Mouse (Mus musculus) c-Kit-positive CD71-positive TER-119-positive erythroid progenitor cells, embryonic 14.5 days (primary cell): Measurements from ENCODE around the gene Itgb4.

Source experiments
- DNase-seq: peaks from one replicate; pipeline ENCODE4 v3.0.0-alpha.2; 2013; ENCODE audit warnings: low spot score

The Itgb4 gene

DNA sequence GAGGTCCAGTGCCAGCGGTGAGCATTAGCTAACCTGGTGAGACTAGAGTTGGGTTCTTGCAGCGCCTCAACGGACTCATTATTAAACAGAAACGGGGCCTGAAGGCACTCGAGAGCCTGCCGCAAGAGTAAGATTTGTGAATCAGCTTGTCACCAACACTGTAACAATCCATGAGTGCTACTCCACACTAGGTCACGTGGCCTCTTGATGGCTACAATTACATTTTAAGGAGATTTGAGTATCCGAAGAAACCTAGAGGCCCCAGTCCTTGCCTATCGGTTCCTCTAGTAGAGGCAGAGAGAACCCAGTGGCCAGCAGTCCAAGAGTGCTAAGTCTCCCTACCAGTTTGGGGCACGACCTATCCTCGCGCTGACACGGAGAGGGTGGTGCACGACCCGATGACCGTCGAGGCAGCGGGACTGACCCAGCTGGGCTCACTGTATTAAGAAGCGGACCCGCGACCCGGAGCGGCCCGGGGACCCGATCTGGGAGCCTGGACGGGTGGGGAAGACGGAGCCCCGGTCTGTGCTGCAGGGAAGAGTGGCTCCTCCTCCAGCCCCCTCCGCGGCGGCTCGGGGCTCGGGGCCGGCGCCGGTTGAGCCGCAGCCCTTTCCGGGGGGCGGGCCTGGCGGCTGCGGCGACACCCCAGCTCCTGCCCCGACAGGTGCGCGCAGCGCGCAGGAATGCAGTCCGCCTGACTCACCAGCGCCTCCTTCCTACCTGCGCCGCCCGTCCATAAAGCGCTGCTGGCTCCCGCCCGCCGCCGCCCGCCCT, at the start of gene Itgb4:
Gene Itgb4, plus strand, starts transcription at position 401 of the 774 bp plus-strand sequence.
- no peak for DNase-seq

DNA sequence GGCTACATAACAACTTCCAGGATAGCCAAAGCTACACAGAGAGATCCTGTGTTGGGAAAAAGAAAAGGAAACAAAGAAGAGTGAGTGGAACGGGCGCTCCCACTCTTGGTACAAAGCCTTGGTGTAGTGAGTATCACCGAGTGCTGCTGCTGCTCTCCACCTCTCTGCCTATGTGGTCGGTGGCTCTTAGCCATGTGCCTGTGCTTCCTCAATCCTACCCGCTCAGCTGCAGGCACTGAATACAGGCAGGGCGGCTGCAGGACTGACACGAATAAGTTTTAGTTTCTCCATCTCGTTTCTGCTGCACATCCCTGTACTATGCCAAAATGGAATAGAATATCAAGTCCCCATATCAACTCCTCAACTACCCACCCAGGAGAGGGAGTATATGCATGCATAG, 45.5 kb upstream of the Itgb4 start:
- no peak for DNase-seq

DNA sequence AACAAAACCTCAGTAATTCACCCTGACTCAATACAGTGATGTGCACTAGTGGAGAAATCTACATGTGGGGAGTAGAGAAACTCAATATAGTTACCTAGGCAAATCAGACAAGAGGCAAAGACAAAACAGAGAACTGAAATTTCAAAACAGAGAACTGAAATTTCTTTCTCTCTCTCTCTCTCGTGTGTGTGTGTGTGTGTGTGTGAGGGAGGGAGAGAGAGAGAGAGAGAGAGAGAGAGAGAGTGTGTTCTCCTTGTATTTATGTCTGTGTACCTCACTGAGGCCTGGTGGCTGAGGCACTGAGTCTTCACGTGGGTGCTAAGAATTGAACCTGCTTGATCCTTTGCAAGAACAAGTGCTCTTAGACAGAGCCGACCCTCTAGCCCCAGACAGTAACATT, 44.7 kb upstream of the Itgb4 start:
- no peak for DNase-seq

DNA sequence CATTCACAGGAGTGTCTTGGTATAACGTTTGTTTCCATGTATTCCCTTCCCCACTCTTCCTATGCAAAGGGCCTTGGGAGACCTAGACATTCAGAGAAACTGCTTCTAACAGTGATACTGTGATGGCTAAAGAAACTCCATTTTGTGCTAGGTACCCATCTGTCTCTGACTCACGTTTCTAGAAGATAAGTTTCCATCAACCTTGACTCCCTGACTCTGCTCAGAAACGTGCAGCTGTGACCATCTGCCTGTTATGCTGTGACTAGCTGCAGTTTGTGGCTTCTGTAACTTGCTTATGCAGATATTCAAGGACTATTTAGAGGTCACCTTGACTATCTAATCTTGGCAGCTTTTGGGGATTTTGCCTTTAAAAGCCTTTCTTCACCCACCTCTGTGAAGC, 43.3 kb upstream of the Itgb4 start:
- no peak for DNase-seq

DNA sequence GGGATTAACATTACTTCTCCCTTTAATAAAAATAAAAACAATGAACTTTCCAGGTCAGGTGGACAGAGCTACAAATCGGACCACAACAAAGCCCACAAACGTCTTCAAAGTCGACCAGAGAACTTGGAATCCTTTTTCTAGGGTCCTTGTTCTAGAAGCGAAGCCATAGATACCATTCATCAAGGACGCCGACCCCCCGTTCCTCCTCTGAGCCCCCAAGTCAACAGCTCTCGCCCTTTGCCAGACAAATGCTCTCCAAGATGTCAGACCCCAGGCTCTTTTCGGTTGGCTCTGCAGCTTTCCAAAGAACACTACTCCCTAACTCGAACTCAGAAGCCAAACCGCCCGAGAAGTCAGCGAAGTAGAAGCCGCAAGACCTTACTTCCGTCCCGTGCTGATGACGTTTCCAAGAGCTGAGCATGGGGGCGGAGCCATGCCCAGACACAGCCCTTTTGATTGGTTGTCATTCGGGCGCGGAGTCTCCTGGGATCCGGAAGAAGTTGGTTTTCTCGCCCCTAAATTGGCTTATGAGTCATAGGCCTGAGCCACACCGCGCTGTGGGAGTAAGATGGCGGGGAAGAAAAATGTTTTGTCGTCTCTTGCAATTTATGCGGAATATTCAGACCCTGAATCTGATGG, 41.3 kb upstream of the Itgb4 start, which contains the start of the genes Sap30bp and Recql5:
Gene Sap30bp, plus strand, starts transcription at position 175 of the 639 bp plus-strand sequence.
Gene Recql5, minus strand, starts transcription at position 370 of the 639 bp plus-strand sequence.
- peak; percentile 99 for DNase-seq

DNA sequence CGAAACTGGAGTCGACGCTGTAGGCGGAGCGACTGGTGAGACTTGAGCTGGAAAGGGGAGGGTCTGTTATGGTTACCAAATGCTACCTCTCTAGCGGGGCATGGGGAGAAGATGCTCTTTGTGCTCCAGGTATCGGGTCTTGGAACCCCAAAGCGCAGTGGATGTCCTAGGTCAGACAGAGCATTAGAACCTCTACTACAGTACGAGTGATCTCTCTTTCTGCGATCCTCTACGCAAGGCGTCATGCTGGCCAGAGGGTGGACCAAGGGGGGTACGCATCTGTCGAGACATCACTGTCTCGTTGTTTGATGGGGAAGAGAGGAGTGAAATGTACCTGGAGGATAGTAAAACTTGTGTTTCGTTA, 40.8 kb upstream of the Itgb4 start:
- DNase-seq = no peak

DNA sequence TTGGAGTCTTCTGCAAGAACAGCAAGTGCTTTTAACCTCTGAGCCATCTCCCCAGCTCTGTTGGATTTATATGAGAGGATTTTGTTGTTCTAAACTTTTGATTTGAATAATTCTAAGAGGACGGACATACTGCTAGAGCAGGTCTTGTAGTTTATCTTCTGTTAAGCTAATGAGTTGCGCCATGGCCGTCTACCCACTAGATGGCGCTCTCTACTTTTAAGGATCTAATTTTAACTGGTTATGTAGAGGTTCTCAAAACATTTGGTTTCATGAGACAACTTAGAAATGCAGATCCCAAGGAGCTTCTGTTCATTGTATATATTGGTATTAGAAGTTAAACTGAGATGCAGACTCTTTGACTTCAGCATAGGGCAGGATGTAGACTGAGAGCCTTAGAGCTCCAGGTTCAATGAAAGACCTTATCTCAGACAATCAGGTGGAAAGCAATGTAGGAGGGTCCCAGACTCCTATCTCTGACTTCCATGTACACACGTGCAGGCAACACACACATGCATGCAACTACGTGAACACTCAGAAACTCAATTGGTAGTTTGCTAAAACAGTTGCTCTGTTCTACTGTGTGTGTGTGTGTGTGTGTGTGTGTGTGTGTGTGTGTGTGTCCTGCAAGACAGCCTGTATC, 34.7 kb upstream of the Itgb4 start:
- peak; percentile 76 for DNase-seq

DNA sequence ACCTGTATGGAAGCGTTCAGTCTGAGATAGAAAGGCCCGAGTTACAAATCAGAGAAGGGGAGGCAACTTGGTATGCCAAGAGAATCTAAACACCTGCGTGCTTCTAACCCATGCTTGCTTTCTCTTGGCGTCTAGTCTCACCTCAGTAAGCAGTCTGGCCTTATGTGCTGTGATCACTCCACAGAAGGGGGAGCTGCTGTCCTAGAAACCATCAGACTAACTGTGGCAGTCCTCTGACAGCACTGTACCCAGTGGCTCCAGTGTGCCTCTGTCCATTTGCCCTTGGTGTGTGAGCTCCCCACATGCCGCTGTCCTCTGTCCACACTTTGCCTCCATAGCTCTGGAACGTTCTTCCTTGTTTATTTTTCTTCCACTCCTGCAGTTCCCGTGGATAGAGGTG, 32.5 kb upstream of the Itgb4 start:
- no peak for DNase-seq

DNA sequence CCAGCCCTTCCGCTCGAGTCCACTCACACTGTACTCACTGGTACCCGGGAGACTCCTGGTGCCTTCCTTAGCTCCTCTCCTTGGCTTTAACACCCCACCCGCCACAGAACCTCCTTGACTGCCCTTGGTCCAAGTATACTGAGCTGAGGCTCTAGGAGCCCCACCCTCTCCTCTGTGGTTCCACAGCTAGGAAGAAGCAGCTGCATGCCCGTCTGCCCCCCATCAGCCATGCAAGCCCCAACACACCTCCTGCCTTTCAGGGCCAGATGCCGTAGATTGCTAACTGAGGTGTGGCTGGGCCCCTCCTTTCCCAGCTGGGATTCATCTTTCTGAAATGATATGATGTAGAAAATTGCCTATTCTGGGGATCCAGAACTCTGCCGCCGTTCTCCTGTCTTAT, 29.3 kb upstream of the Itgb4 start:
- no peak for DNase-seq

DNA sequence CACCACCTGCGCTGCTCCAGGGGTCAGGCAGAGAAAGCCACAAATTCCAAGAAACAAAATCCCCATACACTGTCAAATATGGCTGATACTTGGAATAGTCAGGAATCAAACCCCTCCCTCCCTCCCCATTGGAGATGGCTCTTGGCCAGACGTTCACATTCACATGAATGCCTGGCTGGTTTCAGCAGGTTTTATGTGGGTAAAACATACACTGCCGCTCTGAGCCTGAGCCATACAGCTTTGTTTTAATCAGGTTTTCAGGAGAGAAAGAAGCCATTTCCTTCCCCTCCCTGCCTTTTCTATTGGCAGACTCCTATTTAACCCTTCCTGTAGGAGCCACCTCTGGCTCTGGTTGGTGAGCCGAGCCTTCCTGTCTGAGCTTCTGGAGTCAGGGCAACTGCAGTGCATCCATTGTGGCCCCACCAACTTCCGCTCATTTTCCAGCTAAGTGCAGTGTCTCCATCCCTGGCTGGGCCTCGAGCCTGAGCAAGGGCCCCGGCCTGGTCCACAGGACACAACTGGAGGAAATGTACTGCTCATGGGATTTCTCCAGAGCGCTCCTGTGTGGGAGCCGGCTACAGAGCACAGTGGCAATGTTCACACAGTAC, 28.2 kb upstream of the Itgb4 start:
- no peak for DNase-seq

DNA sequence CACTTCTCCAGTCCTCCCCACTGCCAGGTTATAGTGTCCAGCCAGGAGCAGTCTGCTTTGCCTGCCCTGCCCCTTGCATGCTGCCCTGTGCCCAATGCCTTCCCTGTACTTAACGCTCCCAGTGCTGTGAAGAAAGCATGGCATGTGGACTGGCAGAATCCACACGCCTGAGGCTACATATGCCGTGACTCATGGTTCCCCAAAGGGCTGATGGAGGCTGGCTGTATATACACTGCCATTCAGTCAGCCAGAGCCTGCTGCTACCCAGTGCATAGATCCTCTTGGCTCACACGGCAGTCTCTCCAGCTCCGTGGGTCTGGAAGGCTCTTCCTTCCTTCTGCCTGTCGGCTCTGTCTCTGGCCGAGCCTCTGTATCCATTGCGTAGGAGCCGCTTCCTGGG, 26.2 kb upstream of the Itgb4 start:
- DNase-seq = no peak

DNA sequence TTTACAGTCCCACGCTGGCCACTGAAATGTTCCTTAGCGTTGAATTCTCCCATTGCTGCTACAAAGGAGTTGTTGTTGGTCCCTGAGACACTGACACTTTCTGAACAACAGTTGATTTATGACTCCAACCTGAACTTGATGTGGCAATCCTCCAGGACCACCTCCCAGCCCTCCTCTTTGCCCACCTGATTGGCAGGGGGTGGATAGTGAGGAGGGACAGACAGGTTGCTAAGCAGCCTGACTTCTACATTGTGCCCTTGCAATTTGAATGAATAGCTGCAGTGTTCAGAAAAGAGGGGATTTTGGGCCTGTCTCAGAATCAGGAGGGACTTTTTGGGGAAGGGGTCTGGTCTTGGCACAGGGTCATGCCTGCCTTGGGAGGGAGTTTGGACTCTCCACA, 23.8 kb upstream of the Itgb4 start:
- DNase-seq = no peak

DNA sequence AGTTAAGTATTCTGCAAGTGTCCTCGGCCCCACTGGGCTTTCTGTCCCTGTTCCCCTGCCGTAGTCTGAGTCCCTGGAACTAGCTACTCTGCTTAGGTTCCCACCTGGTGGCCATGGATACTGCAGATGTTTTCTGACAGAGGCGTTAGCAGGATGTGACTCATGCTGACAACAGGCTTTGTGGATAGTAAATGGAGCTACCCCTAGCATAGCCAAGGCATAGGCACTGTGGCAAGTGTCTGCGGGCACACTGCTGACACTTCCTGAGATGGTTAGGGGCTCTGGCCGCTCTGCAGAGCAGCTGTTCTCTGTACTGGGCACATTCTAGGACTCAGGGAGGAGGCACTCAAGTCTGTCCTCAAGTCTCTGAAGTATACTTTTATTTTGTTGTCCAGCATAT, 19.8 kb upstream of the Itgb4 start:
- DNase-seq = no peak

DNA sequence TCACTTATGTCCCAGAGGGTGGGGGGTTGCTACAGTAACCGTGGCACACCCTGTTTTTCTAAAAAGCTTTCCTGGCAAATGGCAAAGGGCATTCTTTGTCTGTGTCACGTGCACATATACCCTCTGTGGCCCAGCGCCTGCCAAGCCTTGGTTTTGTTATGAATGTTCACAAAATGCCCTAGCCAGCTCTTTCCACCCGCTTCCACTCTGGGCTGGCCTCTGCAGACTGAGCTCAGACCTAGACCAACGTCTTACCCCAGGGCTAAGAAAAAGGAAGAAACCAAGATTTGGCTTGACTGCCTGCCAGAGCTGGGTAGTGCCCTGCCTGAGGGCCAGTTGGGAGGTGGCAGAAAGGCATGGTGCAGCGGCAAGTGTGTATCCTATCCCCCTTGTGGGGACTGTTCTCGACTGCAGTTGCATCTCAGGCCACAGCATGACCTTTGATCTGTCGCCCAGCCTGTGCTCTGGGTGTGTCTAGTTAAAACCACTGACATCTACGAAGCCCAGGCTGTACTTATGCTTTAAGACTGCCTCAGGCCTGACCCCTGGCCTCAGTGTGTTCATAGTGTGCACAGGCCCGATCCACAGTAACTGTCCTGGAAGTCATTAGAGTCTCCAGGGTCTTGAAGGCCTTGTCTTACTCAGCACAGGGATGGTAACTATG, 19.2 kb upstream of the Itgb4 start:
- DNase-seq = no peak

DNA sequence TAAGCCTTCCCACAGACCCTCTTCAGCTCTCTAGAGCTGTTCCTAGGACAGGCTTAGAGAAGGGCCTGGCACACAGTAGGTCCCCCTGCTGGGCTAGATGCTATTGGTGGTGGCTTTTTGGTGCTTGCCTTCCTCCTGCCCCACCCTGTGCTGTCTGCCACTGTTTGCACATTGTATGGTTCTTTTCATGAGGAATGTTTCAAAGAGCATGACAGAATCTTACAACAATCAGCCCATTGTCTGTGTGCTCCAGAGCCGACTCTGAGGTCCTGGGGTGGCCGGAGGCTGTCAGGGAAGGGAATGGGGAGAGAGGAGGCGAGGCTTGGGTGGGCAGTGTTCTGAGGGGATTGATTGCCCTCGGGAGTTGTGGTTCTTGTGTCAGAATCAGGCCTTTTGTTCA, 18.1 kb upstream of the Itgb4 start:
- DNase-seq = no peak

DNA sequence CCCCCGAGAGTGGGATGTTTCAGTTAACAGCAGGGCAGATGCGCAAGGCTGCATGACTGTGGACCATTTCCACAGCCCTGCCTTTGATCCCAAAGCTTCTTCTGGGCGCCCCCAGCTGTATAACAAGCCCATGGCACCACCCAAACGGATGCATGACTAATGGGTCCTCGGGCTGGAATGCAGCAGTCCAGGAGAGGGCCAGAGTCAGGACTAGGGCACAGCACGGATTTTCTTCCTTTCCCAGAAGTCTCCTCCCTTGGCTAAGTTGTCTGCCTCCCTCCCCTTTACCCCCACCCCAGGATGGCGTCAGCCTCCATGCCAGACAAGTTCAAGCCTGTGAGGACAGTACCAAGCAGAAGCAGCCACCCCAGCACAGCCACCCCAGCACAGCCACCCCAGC, 16.5 kb upstream of the Itgb4 start:
- DNase-seq = no peak

DNA sequence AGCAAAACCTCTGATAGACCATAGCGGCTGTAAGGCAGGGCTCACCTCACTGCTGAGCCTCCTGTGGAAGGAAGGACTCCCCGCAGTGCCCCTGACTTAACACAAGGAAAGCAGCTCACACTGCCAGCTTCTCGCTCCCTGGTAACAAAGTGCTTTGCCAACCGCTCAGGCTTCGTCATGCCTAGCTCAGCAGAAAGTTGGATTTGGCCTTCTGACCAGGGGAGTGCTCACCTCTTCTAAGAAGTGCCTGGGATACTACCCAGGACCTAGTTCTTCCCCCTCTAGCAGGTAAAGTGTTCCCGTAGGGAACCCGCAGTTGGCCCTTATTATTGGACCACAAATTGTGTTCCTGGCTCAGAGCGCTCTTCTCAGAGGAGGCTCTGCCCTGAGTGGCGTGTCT, 15.5 kb upstream of the Itgb4 start:
- no peak for DNase-seq

DNA sequence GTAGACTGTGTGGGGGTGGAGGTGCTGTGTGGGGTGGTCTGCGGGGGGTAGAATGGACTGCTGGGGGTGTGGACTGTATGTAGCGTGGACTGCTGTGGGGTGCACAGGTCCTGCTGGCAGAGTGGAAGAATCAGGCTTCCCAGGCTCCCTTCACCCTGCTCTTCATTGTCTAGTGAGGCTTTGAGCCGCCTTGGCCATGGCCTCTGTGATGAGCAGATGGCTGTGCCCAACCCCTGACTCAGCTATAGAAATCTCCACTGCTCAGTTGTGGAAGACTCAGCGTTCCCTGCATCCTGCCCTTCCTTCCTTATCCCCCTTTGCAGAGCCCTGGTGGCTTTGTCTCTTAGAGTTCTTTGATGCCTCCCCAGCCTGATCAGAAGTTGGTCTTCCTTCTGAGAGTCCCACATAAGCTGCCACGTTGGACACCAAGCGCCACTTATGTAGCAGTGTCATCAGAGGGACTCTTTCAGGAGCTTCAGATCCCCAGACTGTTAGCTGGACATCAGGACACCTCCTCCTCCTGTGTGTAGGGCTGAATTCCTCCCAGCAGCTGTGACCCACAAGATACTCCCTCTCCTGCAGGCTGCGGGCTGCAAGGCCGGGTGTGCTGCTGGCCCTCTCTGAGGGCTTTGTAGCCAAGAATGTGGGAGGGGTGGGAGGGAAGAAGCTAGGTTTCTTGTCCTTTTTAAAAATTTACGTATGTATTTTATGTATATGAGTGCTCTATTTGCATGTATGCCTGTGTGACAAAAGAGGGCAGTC, 11.7 kb upstream of the Itgb4 start:
- DNase-seq = no peak

DNA sequence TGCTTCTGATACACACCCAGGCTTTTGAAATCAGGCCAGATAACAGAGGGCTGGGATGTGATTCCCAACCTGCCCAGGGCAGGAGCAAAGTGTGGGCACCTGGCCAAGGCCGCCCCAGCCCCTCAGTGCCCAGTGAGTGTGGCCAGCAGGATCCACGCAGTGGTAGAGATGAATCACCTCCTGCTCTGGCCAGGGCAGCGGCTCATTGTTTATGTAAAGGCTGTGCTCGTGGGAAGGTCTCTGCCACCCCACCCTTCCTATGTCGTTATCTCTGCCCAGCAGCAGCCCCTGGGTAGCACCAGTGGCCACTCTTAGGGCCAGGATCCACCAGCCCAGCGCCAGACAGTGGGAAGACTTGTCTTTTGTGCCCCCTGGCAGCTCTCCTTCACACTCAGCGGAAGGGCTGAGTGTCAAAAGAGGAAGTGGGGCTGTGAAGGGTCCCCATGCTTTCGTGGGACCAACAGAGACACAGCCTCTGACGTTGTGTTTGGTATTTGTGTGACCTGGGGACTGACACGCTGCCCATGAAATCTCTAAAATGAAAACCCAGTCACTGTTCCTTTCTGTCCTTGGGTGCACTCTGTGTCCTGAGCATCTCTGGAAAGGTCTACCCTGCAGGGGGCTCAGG, 9.4 kb upstream of the Itgb4 start:
- DNase-seq = no peak

DNA sequence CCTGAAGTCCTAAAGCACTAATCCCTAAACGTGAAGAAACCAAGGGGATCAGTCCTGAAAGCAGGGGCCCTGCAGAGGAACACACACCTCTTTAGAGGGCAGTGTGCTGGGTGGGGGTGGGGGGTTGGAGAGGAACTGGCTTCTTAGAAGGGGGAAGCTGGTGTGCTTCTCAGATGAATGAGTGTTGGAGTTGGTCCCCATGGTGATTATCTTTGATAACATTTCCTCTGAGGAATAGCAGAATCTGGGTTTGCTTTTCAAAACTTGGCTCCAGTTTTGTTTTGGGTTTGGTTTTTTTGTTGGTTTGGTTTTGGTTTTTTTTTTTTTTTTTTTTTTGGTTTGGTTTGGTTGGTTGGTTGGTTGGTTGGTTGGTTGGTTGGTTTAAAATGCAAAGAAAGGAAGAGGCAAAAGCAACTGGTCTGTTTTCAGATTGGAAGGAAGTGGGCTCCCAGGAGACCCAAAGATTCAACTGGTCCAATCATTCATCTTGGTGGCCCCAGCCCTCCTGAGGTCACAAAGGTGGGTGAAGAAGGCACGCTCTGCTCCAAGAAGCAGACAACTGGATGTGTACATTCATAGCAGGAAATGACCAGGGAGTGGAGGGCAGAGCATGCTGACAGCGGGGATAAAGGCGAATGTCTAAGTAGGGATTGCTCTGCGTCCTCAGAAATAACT, 5.6 kb upstream of the Itgb4 start:
- no peak for DNase-seq
